Mouse (Mus musculus) testis, postnatal 10 days (tissue): ENCODE results near the gene Dock9.
"Not testable (repeated sequence)": the region's sequence is repeated elsewhere in the genome, so short reads cannot be mapped to it uniquely, and the experiment has no call there.

Experiments
- DNase-seq: peaks from one replicate; pipeline ENCODE4 v3.0.0; 2021; ENCODE audit warnings: low spot score

Dock9 gene

GRCm38 (mm10) chr14:121735678-121736077 lies 62.0 kb downstream of the Dock9 start:
- DNase-seq = no peak

DNA sequence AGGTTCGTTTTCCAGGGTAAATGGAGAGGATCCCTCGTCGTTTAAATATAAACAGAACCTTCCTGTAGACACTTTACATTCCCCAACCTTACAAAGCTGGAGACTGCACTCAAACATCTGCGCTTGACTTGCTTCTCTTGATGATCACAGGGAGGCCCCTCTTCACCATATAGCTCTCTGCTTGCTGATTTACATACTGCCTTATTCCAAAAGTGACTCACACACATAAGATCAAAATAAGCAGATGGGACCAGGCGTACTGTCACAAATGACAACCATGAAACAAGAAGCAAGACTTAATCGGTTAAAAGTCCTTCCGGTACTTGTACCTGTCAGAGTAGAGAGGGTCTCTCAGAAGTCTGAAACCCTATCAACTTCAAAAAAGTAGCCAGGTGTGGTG lies 63.4 kb downstream of the Dock9 start:
- no peak for DNase-seq

DNA sequence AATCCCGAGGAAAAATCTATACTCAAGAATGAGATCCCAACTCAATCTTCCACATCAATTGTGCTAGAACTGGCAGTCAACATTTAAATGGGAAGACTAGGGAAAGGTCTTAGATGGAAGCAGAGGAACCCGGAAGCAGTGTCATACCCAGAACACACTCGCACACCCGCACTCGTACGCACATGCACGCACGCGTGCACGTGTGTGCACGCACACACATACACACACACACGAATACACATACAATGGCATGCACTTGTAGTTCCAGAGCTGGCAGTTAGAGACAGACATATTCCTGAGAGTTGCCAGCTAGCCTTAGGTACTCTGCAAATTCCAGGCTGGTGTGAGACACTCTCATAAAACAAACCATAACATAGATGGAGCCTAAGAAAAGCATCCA lies 63.9 kb downstream of the Dock9 start:
- DNase-seq = no peak

GRCm38 (mm10) chr14:121732196-121732595 lies 65.4 kb downstream of the Dock9 start:
- DNase-seq = no peak

DNA sequence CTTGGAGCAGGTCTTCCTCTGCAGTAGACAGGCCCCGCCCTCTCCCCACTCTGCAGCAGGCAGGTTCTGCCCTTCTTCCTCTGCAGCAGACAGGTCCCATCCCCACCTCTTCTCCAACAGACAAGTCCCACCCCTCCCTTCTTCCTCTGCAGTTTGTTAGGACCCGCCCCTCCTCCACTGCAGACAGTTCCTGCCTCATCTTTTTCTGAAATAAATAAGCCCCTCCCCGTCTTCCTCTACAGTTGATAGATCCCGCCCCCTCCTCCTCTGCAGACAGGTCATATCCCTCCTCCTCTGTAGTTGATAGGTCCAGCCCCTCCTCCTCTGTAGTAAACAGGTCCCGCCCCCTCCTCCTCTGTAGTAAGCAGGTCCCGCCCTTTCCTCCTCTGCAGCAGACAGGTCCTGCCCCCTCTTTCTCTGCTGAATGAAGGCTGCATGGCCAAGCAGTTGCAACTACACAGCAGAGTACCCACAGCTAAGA lies 65.9 kb downstream of the Dock9 start:
- no peak for DNase-seq

- DNase-seq = no peak
Observed at GRCm38 (mm10) chr14:121730966-121731365, 66.7 kb downstream of the Dock9 start.

GRCm38 (mm10) chr14:121727996-121728395 lies 69.6 kb downstream of the Dock9 start:
- DNase-seq = no peak

GRCm38 (mm10) chr14:121724501-121724900 lies 73.1 kb downstream of the Dock9 start:
- no peak for DNase-seq

DNA sequence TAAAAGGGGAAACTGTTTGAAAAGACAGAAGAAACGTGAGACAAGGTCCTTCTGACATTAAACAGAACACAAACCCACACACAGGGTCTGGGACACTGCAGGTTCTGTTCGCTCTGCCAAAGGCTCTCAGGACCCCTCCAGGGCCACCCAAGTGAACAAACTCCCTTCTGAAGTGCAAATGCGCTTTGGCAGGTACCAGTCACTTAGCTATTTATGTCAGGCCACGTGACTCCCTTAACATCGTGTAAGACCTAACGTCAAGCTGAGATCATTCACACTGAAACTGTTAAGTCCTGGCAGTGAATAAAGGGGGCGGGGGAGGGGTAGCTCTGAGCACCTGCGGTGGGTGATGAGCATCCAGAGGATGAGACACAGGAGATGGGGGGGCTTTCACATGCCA lies 74.9 kb downstream of the Dock9 start:
- DNase-seq = no peak

DNA sequence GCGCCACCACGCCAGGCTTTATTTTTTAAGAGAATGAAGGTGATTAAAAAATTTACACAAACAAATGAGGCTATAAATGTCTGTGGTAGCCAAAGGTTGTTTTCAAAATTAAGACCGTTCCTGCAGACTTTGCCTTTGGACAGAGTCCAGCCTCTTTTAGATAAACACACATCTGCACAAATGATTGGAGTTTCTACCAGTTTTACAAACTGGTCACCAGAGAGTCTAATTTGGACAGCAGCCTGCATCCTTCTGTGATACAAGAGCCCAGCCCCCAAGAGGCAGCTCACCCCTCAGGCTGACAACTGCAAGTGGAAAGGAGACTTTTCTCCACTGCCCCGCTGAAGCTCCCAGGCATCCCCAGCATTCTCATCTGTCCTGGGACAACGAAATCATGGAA lies 76.2 kb downstream of the Dock9 start:
- no peak for DNase-seq

GRCm38 (mm10) chr14:121719638-121720601 lies 77.7 kb downstream of the Dock9 start:
- no peak for DNase-seq

DNA sequence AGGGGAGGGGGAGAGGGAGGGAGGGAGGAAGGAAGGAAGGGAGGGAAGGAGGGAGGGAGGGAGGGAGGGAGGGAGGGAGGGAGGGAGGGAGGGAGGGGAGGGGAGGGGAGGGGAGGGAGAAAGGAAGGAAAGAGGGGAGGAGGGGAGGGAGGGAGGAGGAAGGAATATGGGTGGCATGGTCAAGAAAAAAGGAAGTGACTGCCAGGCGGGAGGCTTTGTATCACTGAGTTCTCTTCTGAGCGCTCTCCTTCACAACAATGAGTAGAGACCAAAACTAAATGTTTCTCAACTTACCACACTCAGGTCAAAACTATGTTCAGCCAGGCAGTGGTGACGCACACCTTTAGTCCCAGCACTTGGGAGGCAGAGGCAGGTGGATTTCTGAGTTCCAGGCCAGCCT lies 82.8 kb downstream of the Dock9 start:
- DNase-seq = not testable (repeated sequence)

DNA sequence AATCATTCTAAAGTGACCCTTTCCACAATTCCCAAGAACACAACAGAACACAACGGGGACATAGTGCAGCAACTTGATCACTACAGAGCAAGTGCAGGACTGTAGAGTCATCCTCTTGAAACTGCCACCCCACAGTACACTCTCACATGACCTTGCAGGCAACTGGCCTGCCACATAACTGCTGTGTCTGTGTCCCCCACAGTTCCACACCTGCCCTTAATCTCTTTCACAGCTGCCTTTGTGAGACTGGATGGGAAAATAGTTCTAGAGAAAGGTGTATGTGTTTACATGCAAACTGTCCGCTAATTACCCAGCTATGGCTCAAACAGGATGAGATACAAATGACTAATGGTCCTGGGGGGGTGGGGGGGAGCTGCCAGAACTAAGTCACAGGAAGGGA lies 83.4 kb downstream of the Dock9 start:
- DNase-seq = no peak

DNA sequence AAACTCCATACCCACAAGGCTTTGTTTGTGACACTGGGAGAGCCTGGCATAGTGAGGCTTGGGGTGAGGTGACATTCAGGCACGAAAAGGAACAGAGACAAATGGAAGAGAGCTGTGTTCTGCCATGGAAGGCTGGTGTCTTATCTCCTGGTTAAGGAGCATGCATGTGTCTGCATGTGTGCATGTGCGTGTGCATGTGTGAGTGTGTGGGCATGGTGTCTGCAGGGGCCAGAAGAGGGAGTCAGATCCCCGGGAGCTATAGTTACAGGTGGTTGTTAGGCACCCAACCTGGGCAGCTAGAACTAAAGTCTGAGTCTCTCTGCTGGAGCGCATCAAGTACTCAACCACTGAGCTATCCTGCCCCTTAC lies 83.8 kb downstream of the Dock9 start:
- no peak for DNase-seq

DNA sequence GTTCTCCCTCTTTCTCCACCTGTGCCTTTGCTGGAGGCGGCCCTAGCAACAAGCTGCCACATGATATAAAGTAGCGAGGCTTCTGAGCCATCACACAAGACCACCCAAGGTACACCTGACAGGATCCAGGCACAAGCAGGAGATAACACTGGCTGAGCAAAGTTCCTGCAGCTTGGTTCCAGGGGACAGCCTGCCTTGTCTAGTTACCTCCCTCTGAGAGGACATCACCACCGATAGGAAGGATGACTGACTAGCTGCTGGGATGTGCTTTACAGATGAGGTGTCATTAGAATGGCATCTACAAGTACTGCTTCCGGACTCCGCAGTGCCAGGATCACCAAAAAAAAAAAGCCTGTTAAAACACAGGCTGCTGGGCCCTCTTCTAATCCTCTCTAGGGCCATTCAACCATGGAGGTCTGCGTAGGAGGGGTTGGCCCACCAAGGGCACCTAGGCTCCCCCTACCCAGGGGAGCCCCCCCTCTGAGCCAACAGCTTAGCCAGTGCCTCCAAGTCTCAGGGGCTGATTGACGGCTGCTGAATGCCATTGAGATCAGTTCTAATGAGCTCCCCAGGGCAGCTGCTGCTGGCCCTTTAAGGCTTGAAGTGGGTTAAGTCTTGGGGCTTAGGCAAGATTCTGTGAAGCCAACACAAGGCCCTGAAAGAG lies 84.3 kb downstream of the Dock9 start:
- no peak for DNase-seq

GRCm38 (mm10) chr14:121711089-121711826 lies 86.4 kb downstream of the Dock9 start:
- no peak for DNase-seq

DNA sequence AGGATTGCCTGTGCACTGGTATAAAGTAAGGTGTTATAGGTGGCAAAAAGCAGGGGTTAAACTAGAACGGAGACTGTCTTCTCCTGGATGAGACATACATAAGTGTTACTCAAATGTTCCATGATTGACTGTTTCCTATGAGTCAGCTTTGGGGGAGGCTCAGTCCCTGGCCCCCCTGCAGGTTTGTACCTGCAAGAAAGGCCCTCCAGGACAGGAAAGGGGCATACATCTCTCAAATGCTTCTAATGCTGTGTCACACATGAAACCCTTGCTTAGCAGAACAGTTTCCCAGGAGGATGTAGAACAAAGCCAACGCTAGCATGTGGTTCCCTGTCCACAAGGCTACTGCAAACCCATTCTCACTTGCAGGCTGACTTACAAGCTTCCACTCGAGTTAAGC lies 87.5 kb downstream of the Dock9 start:
- no peak for DNase-seq

DNA sequence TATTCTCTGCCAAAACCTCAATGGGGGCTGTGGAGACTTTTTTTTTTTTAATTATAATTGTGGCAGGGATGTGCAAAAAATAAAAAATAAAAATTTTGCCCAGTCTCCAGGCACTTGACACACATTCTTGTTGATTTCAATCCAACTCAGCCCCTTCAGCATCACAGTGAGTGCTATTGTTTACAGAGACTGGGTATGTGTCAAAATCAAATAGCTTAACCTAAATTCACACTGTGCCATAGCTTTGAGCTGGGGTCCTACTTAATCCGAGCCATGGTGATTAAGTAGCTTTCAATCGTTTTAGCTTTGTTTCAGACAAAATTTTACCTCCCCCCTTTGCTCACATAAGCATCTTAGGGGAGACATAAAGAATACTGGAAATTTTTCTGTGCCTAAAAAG lies 89.4 kb downstream of the Dock9 start:
- no peak for DNase-seq

DNA sequence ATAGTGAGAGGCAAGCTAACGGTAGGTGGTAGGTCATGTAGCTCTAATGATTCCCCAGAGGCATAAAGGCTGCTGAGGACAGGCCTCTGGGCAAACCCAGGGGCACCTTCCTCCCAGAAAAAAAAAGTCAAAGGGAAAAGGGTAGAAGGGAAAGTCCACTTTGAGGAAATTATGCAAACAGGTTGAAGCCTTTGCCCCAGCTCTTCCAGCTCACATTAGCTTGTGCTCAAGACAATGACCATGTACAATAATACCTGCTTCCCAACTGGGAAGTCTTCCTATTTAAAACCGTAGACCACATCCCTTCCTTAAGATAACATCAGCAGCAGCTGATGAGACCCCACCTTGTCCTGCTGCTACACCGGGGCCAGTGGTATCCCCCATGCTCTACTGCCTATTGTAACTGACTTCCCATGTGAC lies 91.1 kb downstream of the Dock9 start:
- no peak for DNase-seq

GRCm38 (mm10) chr14:121705644-121706043 lies 92.0 kb downstream of the Dock9 start:
- no peak for DNase-seq

- DNase-seq = no peak
Observed at GRCm38 (mm10) chr14:121702534-121702933, 95.1 kb downstream of the Dock9 start.

- no peak for DNase-seq
Observed at GRCm38 (mm10) chr14:121700013-121700412, 97.6 kb downstream of the Dock9 start.

DNA sequence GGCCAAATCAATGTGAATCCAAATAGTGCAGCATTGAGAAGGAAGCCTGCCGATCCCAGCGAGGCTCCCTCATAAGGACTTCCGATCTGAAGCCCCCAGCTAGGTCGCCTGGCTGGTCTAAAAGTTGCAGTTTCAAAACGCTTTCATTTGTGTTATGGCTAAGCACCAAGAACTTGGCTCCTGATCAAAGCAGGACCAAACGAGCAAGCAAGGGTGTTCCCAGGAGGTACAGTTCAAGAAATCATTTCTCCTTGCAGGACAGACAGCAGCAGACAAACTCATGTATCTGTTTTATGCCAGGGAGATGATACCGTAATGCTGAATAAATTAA lies 99.1 kb downstream of the Dock9 start:
- DNase-seq = no peak
